Mouse (Mus musculus) lung, embryonic 16.5 days (tissue): ENCODE data around the gene Gngt2. TPM values are rescaled to one million over a fixed set of nuclear protein-coding genes. Genes with fewer than 3 reads are reported as not detected.

Experiments used
- ATAC-seq: fragments of 200-750 bp; cut with Nextera tagmentation; 2 replicates; pipeline ENCODE4 v1.8.0; 2017; ENCODE audit warnings: low read depth, mild to moderate bottlenecking, moderate library complexity
- H3K27ac ChIP-seq: fragments of 300-500 bp; sonication (generic); 2 replicates; pipeline ENCODE4 v1.5.1; 2014; ENCODE audit warnings: mild to moderate bottlenecking, control low read depth, low read length
- H3K27me3 ChIP-seq: fragments of 300-500 bp; sonication (generic); 2 replicates; pipeline ENCODE4 v1.6.1; 2014; ENCODE audit warnings: low read depth, low read length, mixed read lengths; ENCODE audit not compliant: control insufficient read depth, insufficient read depth
- H3K36me3 ChIP-seq: fragments of 300-500 bp; sonication (generic); 2 replicates; pipeline ENCODE4 v1.6.1; 2014; ENCODE audit warnings: low read length; ENCODE audit not compliant: control insufficient read depth, insufficient read depth
- H3K4me1 ChIP-seq: fragments of 300-500 bp; sonication (generic); replicated peaks from 2 replicates; pipeline ENCODE4 v1.6.1; 2014; ENCODE audit warnings: low read length, mixed read lengths; ENCODE audit not compliant: control insufficient read depth, insufficient read depth
- H3K4me2 ChIP-seq: fragments of 300-500 bp; sonication (generic); 2 replicates; pipeline ENCODE4 v1.6.1; 2014; ENCODE audit warnings: low read depth, low read length, control low read depth
- H3K4me3 ChIP-seq: fragments of 300-500 bp; sonication (generic); 2 replicates; pipeline ENCODE4 v1.5.1; 2014; ENCODE audit warnings: mild to moderate bottlenecking, low read length, control low read depth
- H3K9ac ChIP-seq: fragments of 300-500 bp; sonication (generic); 2 replicates; pipeline ENCODE4 v1.6.1; 2014; ENCODE audit warnings: low read length, control low read depth
- H3K9me3 ChIP-seq: fragments of 300-500 bp; sonication (generic); 2 replicates; pipeline ENCODE4 v1.6.1; 2016; ENCODE audit warnings: low read length; ENCODE audit not compliant: control insufficient read depth
- WGBS: fragments of 180-500 bp; shearing (Covaris S2); extraction: QIAGEN DNeasy Blood & Tissue Kit; methylation state at CpG from one replicate; pipeline ENCODE4 v1.1.7; 2014; 5-methylcytosine and 5-hydroxymethylcytosine counted together
- polyA plus RNA-seq: library from polyadenylated mRNA; unstranded; fragments of >200 nt; fragmentation: Nextera tagmentation; extraction: Ambion mirVana; gene quantifications from 2 replicates; pipeline ENCODE4 v1.2.1, GENCODE M21; 2015

The Gngt2 gene
- polyA plus RNA-seq, 1 experiment from 2014 or later: 21.7 TPM

DNA sequence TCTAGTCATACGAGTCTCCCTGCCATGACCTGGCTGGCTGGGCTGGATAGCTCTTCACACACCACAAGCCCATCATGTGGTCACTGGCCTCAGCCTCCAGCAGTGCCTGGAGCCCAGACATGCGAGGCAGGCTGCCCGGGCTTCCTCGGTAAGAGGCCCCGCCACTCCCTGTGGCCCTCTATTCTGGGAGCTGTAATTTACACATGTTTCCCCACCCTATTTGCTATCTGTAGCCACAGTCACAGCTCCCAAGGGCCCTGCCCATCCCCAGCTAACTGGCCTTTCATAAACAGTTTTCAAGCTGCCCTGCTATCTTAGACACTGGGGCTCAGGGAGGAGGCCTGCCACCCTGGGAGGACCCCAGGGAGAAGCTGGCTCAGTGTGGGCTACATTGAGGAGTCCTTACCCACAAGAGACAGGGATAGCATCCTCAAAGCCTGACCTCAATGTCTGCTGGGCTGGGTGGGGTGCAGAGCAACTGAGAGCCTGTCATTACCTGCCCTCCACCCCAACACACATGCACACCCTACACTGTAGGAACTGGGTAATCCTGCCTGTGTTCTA lies 28.5 kb upstream of the Gngt2 start:
- 62% methylated on average over 5 of the region's 5 CpGs for WGBS
- Histone ChIP-seq H3K9me3 (no peaks in the 10 kb centered on the region), H3K36me3 (no peaks in the 10 kb centered on the region), H3K9ac (no peak overlapping the region), H3K27ac (no peak overlapping the region), H3K27me3 (no peaks in the 10 kb centered on the region), H3K4me3 (no peak overlapping the region), H3K4me2 (no peak overlapping the region), H3K4me1 (no peaks in the 10 kb centered on the region)
- ATAC-seq: no peak

DNA sequence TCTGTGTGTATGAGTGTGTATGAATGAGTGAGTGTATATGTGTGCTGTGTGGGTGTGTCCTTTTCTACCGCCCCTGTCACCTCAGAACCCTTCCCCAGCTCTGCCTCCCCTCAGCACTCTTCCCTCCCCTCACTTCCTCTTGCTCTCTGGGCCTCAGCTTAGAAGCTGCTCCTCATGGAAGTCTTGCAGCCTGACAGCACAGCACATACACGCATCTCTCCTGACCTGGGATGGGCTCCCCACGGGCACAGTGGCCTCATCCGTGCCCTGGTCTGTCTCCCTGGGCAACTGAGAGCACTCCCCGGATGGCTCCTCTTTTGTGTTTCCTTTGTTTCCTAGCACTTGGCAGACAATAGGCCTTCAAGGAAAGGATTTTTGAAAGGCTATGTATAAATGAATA lies 27.4 kb upstream of the Gngt2 start:
- no peak overlapping the region for H3K9ac ChIP-seq
- no peak overlapping the region for H3K27ac ChIP-seq
- H3K4me2 ChIP-seq: no peak overlapping the region
- ATAC-seq: no peak
- H3K4me3 ChIP-seq: no peak overlapping the region
- H3K27me3 ChIP-seq: no peaks in the 10 kb centered on the region
- 42% methylated on average over 5 of the region's 5 CpGs for WGBS
- H3K9me3 ChIP-seq: no peaks in the 10 kb centered on the region
- H3K36me3 ChIP-seq: no peaks in the 10 kb centered on the region
- H3K4me1 ChIP-seq: no peaks in the 10 kb centered on the region

GRCm38 (mm10) chr11:95810828-95811227 lies 26.2 kb upstream of the Gngt2 start:
- no peak overlapping the region for H3K27ac ChIP-seq
- no peaks in the 10 kb centered on the region for H3K27me3 ChIP-seq
- no peak overlapping the region for H3K9ac ChIP-seq
- no peak overlapping the region for H3K4me3 ChIP-seq
- H3K9me3 ChIP-seq: no peaks in the 10 kb centered on the region
- H3K4me2 ChIP-seq: no peak overlapping the region
- no peaks in the 10 kb centered on the region for H3K36me3 ChIP-seq
- ATAC-seq: no peak
- no peaks in the 10 kb centered on the region for H3K4me1 ChIP-seq
- WGBS: 51% methylated on average over 7 of the region's 7 CpGs

- Histone ChIP-seq H3K27ac (no peak overlapping the region), H3K4me2 (no peak overlapping the region), H3K27me3 (no peaks in the 10 kb centered on the region), H3K4me3 (no peak overlapping the region), H3K4me1 (no peaks in the 10 kb centered on the region), H3K9ac (no peak overlapping the region), H3K36me3 (no peaks in the 10 kb centered on the region), H3K9me3 (no peaks in the 10 kb centered on the region)
- WGBS: 77% methylated on average over 6 of the region's 6 CpGs
- no peak for ATAC-seq
These were observed 25.3 kb upstream of the Gngt2 start for GRCm38 (mm10) chr11:95811741-95812140.

DNA sequence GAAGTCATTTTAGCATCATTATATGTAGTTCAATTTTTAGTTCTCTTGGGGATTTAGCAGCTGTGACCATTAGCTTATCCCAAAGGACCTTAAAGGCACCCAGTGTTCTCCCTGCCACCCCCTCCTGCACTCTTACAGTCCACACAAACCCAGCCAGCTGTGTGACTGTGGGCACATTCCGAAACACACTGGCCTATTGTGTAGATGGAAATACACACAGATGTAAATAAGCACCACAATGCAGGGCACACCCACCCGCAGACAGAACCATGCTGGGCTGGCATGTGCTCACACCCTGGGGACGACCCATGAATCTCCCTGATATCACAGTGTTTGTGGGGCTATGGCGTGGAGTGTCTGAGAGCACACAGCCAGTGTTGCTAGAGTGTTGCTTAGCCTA lies 24.8 kb upstream of the Gngt2 start:
- WGBS: 73% methylated on average over 4 of the region's 4 CpGs

GRCm38 (mm10) chr11:95814101-95814500 lies 22.9 kb upstream of the Gngt2 start:
- Histone ChIP-seq H3K9ac (no peak overlapping the region), H3K4me2 (no peak overlapping the region), H3K36me3 (no peaks in the 10 kb centered on the region), H3K4me1 (no peaks in the 10 kb centered on the region), H3K4me3 (no peak overlapping the region), H3K27me3 (no peaks in the 10 kb centered on the region), H3K9me3 (no peaks in the 10 kb centered on the region), H3K27ac (no peak overlapping the region)
- WGBS: 92% methylated on average over 2 of the region's 2 CpGs
- ATAC-seq: no peak

More for the DNA sequence above, 24.8 kb upstream of the Gngt2 start:
- Histone ChIP-seq H3K4me3 (no peak overlapping the region), H3K36me3 (no peaks in the 10 kb centered on the region), H3K9ac (no peak overlapping the region), H3K9me3 (no peaks in the 10 kb centered on the region), H3K4me1 (no peaks in the 10 kb centered on the region), H3K4me2 (no peak overlapping the region), H3K27ac (no peak overlapping the region), H3K27me3 (no peaks in the 10 kb centered on the region)
- ATAC-seq: no peak

- Histone ChIP-seq H3K4me2 (no peak overlapping the region), H3K4me1 (no peaks in the 10 kb centered on the region), H3K27me3 (no peaks in the 10 kb centered on the region), H3K9ac (no peak overlapping the region), H3K9me3 (no peaks in the 10 kb centered on the region), H3K27ac (no peak overlapping the region), H3K4me3 (no peak overlapping the region), H3K36me3 (no peaks in the 10 kb centered on the region)
- WGBS: 60% methylated on average over 5 of the region's 5 CpGs
- ATAC-seq: no peak
These were observed 22.2 kb upstream of the Gngt2 start for GRCm38 (mm10) chr11:95814857-95815256.

DNA sequence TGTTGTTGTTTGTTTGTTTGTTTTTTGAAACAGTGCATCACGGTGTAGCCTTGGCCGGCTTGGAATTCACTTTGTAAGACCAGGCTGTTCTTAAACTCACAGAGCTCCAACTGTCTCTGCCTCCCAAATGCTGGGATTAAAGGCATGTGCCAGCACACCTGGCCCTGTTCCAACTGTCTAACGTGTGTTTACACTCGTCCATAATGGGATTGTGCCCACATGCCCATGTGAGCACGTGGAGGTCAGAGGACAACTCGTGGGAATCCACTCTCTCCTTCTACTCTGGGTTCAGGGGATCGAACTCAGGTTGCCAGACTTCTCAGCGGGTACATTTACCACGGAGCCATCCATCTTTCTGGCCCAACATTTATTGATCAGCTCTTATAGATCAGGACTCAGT lies 21.6 kb upstream of the Gngt2 start:
- no peaks in the 10 kb centered on the region for H3K4me1 ChIP-seq
- no peak overlapping the region for H3K27ac ChIP-seq
- ATAC-seq: no peak
- H3K4me3 ChIP-seq: no peak overlapping the region
- no peaks in the 10 kb centered on the region for H3K36me3 ChIP-seq
- H3K27me3 ChIP-seq: no peaks in the 10 kb centered on the region
- H3K9ac ChIP-seq: no peak overlapping the region
- no peaks in the 10 kb centered on the region for H3K9me3 ChIP-seq
- no peak overlapping the region for H3K4me2 ChIP-seq
- 59% methylated on average over 9 of the region's 9 CpGs for whole genome bisulfite sequencing

- Histone ChIP-seq H3K4me1 (no peaks in the 10 kb centered on the region), H3K9ac (no peak overlapping the region), H3K36me3 (no peaks in the 10 kb centered on the region), H3K4me3 (no peak overlapping the region), H3K9me3 (no peaks in the 10 kb centered on the region), H3K27ac (no peak overlapping the region), H3K27me3 (no peaks in the 10 kb centered on the region; the same call in 1 of the 2 replicates), H3K4me2 (no peak overlapping the region)
- 84% methylated on average over 8 of the region's 8 CpGs for WGBS
- ATAC-seq: no peak
These were observed 17.9 kb upstream of the Gngt2 start for GRCm38 (mm10) chr11:95819138-95819537.

- no peak overlapping the region for H3K4me3 ChIP-seq
- H3K36me3 ChIP-seq: no peaks in the 10 kb centered on the region
- H3K27ac ChIP-seq: no peak overlapping the region
- H3K9ac ChIP-seq: no peak overlapping the region
- H3K4me1 ChIP-seq: peaks cover 7% of the 10 kb centered on the region
- H3K4me2 ChIP-seq: no peak overlapping the region
- no peaks in the 10 kb centered on the region for H3K9me3 ChIP-seq
- ATAC-seq: no peak
- peaks cover 11% of the 10 kb centered on the region for H3K27me3 ChIP-seq
- 82% methylated on average over 3 of the region's 3 CpGs for WGBS
These were observed 15.5 kb upstream of the Gngt2 start for GRCm38 (mm10) chr11:95821511-95821910.
